Mouse (Mus musculus) MEL (cell line): Measurements from ENCODE around the gene Taldo1. TPM values are rescaled to one million over a fixed set of nuclear protein-coding genes. Genes with fewer than 3 reads are reported as not detected.

ENCODE experiments used
- DNase-seq: peaks from one replicate; pipeline ENCODE4 v3.0.0; 2011; ENCODE audit warnings: low read depth, low spot score
- H3K27ac ChIP-seq: 2 replicates; pipeline ENCODE4 v1.5.1; 2012; ENCODE audit warnings: low read depth, mild to moderate bottlenecking, control low read depth, low read length, moderate library complexity; ENCODE audit not compliant: control insufficient read depth
- H3K27me3 ChIP-seq, 2 experiments: fragments of 150-350 bp in 1 of 2; sonication (generic) in 1 of 2; 2 replicates each; pipeline ENCODE4 v1.6.1; 2012; ENCODE audit warnings: low read length in 2 of 2, mild to moderate bottlenecking in 2 of 2, improper control_type of control experiment in 1 of 2, moderate library complexity in 1 of 2; ENCODE audit not compliant: insufficient read depth in 2 of 2, control insufficient read depth in 1 of 2
- H3K36me3 ChIP-seq, 2 experiments: 2 replicates each; pipeline ENCODE4 v1.6.1; 2012 to 2014; ENCODE audit warnings: low read length in 2 of 2, improper control_type of control experiment in 1 of 2, inconsistent platforms in 1 of 2, mild to moderate bottlenecking in 1 of 2; ENCODE audit not compliant: insufficient read depth in 2 of 2, control insufficient read depth in 1 of 2
- H3K4me1 ChIP-seq, 2 experiments: fragments of 150-350 bp in 1 of 2; sonication (generic) in 1 of 2; 2 replicates each; pipeline ENCODE4 v1.6.1; 2012; ENCODE audit warnings: low read length in 2 of 2, improper control_type of control experiment in 1 of 2, mild to moderate bottlenecking in 1 of 2; ENCODE audit not compliant: insufficient read depth in 2 of 2, control insufficient read depth in 1 of 2
- H3K4me3 ChIP-seq, 2 experiments: fragments of 150-350 bp in 1 of 2; sonication (generic) in 1 of 2; 2 replicates each; pipeline ENCODE4 v1.5.1; 2012; ENCODE audit warnings: low read depth in 2 of 2, low read length in 2 of 2, mild to moderate bottlenecking in 2 of 2, moderate library complexity in 2 of 2, control low read depth in 1 of 2, improper control_type of control experiment in 1 of 2; ENCODE audit not compliant: control insufficient read depth in 1 of 2, insufficient read depth in 1 of 2
- H3K79me2 ChIP-seq: 2 replicates; pipeline ENCODE4 v1.6.1; 2012; ENCODE audit warnings: mild to moderate bottlenecking, low read length, moderate library complexity; ENCODE audit not compliant: control insufficient read depth, poor library complexity, insufficient read depth
- H3K9ac ChIP-seq: 2 replicates; pipeline ENCODE4 v1.6.1; 2012; ENCODE audit warnings: low read depth, mild to moderate bottlenecking, control low read depth, low read length, moderate library complexity; ENCODE audit not compliant: control insufficient read depth, poor library complexity, severe bottlenecking
- H3K9me3 ChIP-seq: fragments of 150-350 bp; sonication (generic); replicated peaks from 2 replicates; pipeline ENCODE4 v1.6.1; 2012; ENCODE audit warnings: mild to moderate bottlenecking, low read length, improper control_type of control experiment, moderate library complexity; ENCODE audit not compliant: insufficient read depth
- POLR2A ChIP-seq, 2 experiments: IDR thresholded peaks; 2 replicates each; pipeline ENCODE4 v1.6.1; 2011 to 2012; ENCODE audit warnings: low read length in 2 of 2, mild to moderate bottlenecking in 2 of 2, control low read depth in 1 of 2, improper control_type of control experiment in 1 of 2, low read depth in 1 of 2, moderate library complexity in 1 of 2; ENCODE audit not compliant: control insufficient read depth in 1 of 2, insufficient read depth in 1 of 2, poor library complexity in 1 of 2
- POLR2AphosphoS2 ChIP-seq: IDR thresholded peaks from 2 replicates; pipeline ENCODE4 v1.6.1; 2011; ENCODE audit warnings: low read length, improper control_type of control experiment
- RCOR1 ChIP-seq: IDR thresholded peaks from 2 replicates; pipeline ENCODE4 v1.6.1; 2012; ENCODE audit warnings: low read depth, mild to moderate bottlenecking, inconsistent platforms, low read length, improper control_type of control experiment
- TCF12 ChIP-seq: IDR thresholded peaks from 2 replicates; pipeline ENCODE4 v1.6.1; 2014; ENCODE audit warnings: low read depth, mild to moderate bottlenecking, inconsistent platforms, low read length, improper control_type of control experiment, moderate library complexity
- polyA plus RNA-seq, 2 experiments: library from polyadenylated mRNA; stranded (reverse) in 1 of 2; unstranded in 1 of 2; fragments of >175 nt in 1 of 2; fragments of >200 nt in 1 of 2; gene quantifications; 2 replicates each; pipeline versions ENCODE4 v1.2.1 to v1.2.4; 2012; ENCODE audit warnings: low replicate concordance in 2 of 2, low read depth in 1 of 2; ENCODE audit not compliant: insufficient read length in 2 of 2, insufficient read depth in 1 of 2, missing spikeins in 1 of 2
- total RNA-seq: library from RNA; depleted of rRNA; stranded (reverse); fragments of 300-350 nt; gene quantifications from 2 replicates; pipeline ENCODE4 v1.2.3, GENCODE M21; 2012; rRNA removed

Taldo1 gene
- total and polyA plus RNA-seq, 3 experiments = 298 to 415 TPM; not detected in 1

- no peak overlapping the region for H3K9ac ChIP-seq
- peaks cover 15 to 19% of the 10 kb centered on the region in 2 experiments for H3K36me3 ChIP-seq
- peaks cover 0 to 26% of the 10 kb centered on the region in 2 experiments; a peak in 2 of 4 replicates for H3K4me1 ChIP-seq
- no peaks in the 10 kb centered on the region for H3K27me3 ChIP-seq
- H3K79me2 ChIP-seq = peaks cover 25% of the 10 kb centered on the region
- no peak overlapping the region for H3K4me3 ChIP-seq
- no peaks in the 10 kb centered on the region for H3K9me3 ChIP-seq
- peak; percentile 47 to 73; a peak in 3 of 4 replicates for TF ChIP-seq POLR2A (IDR thresholded peaks at IDR 0.05; ENCODE audit: control insufficient read depth in 1 of 2, insufficient read depth in 1 of 2, low read depth in 1 of 2, low read length in 2 of 2, poor library complexity in 1 of 2)
- peak; percentile 12; the same call in 1 of the 2 replicates for TF ChIP-seq RCOR1
- TF ChIP-seq POLR2AphosphoS2 = peak; percentile 82; the same call in 1 of the 2 replicates
- TF ChIP-seq TCF12 = no peak
- DNase-seq = peak; percentile 61
- no peak overlapping the region for H3K27ac ChIP-seq
Observed at GRCm38 (mm10) chr7:141451928-141452327, 59.9 kb downstream of the Taldo1 start.

Other genes with a start within 250 kb of the Taldo1 start
- gene Rnh1, start 219.3 kb upstream of the Taldo1 start, total RNA-seq = 69.6 and 71.4 TPM in 2 replicates
- 10 to 100 TPM in 1 of 2 experiments, not detected in 1; 94.5 TPM for gene Rnh1, start 219.3 kb upstream of the Taldo1 start, polyA plus RNA-seq
- 137 and 183 TPM in 2 replicates for gene Hras, start 198.2 kb upstream of the Taldo1 start, total RNA-seq
- gene Hras, start 198.2 kb upstream of the Taldo1 start, polyA plus RNA-seq = 100 to 1,000 TPM in 1 of 2 experiments, not detected in 1; 149 TPM
- 1.0 and 1.6 TPM in 2 replicates for gene Lrrc56, start 198.0 kb upstream of the Taldo1 start, total RNA-seq
- gene Lrrc56, start 198.0 kb upstream of the Taldo1 start, polyA plus RNA-seq = 1 to 10 TPM in 1 of 2 experiments, not detected in 1; 5.5 TPM
- gene Lmntd2, start 178.1 kb upstream of the Taldo1 start, total RNA-seq = not detected in 2 replicates
- under 1 TPM in 1 of 2 experiments, not detected in 1; 0.43 TPM for gene Lmntd2, start 178.1 kb upstream of the Taldo1 start, polyA plus RNA-seq
- 7.0 and 7.6 TPM in 2 replicates for gene Rassf7, start 176.3 kb upstream of the Taldo1 start, total RNA-seq
- gene Rassf7, start 176.3 kb upstream of the Taldo1 start, polyA plus RNA-seq = 1 to 10 TPM in 1 of 2 experiments, not detected in 1; 9.5 TPM
- gene Phrf1, start 163.4 kb upstream of the Taldo1 start, total RNA-seq = 65.0 and 66.1 TPM in 2 replicates
- gene Phrf1, start 163.4 kb upstream of the Taldo1 start, polyA plus RNA-seq = 1,000 to 10,000 TPM in 1 of 2 experiments, 10 to 100 TPM in 1; 91.2 to 1,029 TPM
- 0.52 and 1.9 TPM in 2 replicates for gene Irf7, start 125.7 kb upstream of the Taldo1 start, total RNA-seq
- gene Irf7, start 125.7 kb upstream of the Taldo1 start, polyA plus RNA-seq = 1 to 10 TPM in 1 of 2 experiments, not detected in 1; 2.0 TPM
- gene Cdhr5, start 115.4 kb upstream of the Taldo1 start, total RNA-seq = not detected in 2 replicates
- gene Cdhr5, start 115.4 kb upstream of the Taldo1 start, polyA plus RNA-seq = not detected
- not detected in 2 replicates for gene Sct, start 113.1 kb upstream of the Taldo1 start, total RNA-seq
- not detected for gene Sct, start 113.1 kb upstream of the Taldo1 start, polyA plus RNA-seq
- gene Drd4, start 100.2 kb upstream of the Taldo1 start, total RNA-seq = not detected in 2 replicates
- not detected for gene Drd4, start 100.2 kb upstream of the Taldo1 start, polyA plus RNA-seq
- 9.8 and 13.2 TPM in 2 replicates for gene Deaf1, start 64.5 kb upstream of the Taldo1 start, total RNA-seq
- 10 to 100 TPM in 1 of 2 experiments, not detected in 1; 91.1 TPM for gene Deaf1, start 64.5 kb upstream of the Taldo1 start, polyA plus RNA-seq
- gene Tmem80, start 64.5 kb upstream of the Taldo1 start, total RNA-seq = 12.2 and 12.3 TPM in 2 replicates
- 10 to 100 TPM in 1 of 2 experiments, not detected in 1; 27.7 TPM for gene Tmem80, start 64.5 kb upstream of the Taldo1 start, polyA plus RNA-seq
- gene Eps8l2, start 53.3 kb upstream of the Taldo1 start, total RNA-seq = 0.46 TPM in 1 of 2 replicates, not detected in the other
- under 1 TPM in 1 of 2 experiments, not detected in 1; 0.10 TPM for gene Eps8l2, start 53.3 kb upstream of the Taldo1 start, polyA plus RNA-seq
- 21.0 and 21.6 TPM in 2 replicates for gene Gatd1, start 21.9 kb downstream of the Taldo1 start, total RNA-seq
- gene Gatd1, start 21.9 kb downstream of the Taldo1 start, polyA plus RNA-seq = 10 to 100 TPM in 1 of 2 experiments, not detected in 1; 35.9 TPM
- not detected in 2 replicates for gene Cend1, start 37.3 kb downstream of the Taldo1 start, total RNA-seq
- not detected for gene Cend1, start 37.3 kb downstream of the Taldo1 start, polyA plus RNA-seq
- 17.7 and 23.8 TPM in 2 replicates for gene Slc25a22, start 45.7 kb downstream of the Taldo1 start, total RNA-seq
- gene Slc25a22, start 45.7 kb downstream of the Taldo1 start, polyA plus RNA-seq = 10 to 100 TPM in 1 of 2 experiments, not detected in 1; 46.0 TPM
- 5.0 and 6.4 TPM in 2 replicates for gene Pidd1, start 51.8 kb downstream of the Taldo1 start, total RNA-seq
- 10 to 100 TPM in 1 of 2 experiments, not detected in 1; 27.2 TPM for gene Pidd1, start 51.8 kb downstream of the Taldo1 start, polyA plus RNA-seq
- gene Rplp2, start 55.2 kb downstream of the Taldo1 start, total RNA-seq = 3,188 and 3,690 TPM in 2 replicates
- gene Rplp2, start 55.2 kb downstream of the Taldo1 start, polyA plus RNA-seq = 1,000 to 10,000 TPM in 1 of 2 experiments, not detected in 1; 3,503 TPM
- 8.3 and 9.9 TPM in 2 replicates for gene Pnpla2, start 63.0 kb downstream of the Taldo1 start, total RNA-seq
- gene Pnpla2, start 63.0 kb downstream of the Taldo1 start, polyA plus RNA-seq = 10 to 100 TPM in 1 of 2 experiments, not detected in 1; 38.6 TPM
- 0.59 and 0.73 TPM in 2 replicates for gene Cracr2b, start 68.9 kb downstream of the Taldo1 start, total RNA-seq
- gene Cracr2b, start 68.9 kb downstream of the Taldo1 start, polyA plus RNA-seq = 1 to 10 TPM in 1 of 2 experiments, not detected in 1; 6.9 TPM
- gene Cd151, start 75.2 kb downstream of the Taldo1 start, total RNA-seq = 38.9 and 40.6 TPM in 2 replicates
- 10 to 100 TPM in 1 of 2 experiments, not detected in 1; 86.6 TPM for gene Cd151, start 75.2 kb downstream of the Taldo1 start, polyA plus RNA-seq
- gene Polr2l, start 82.9 kb downstream of the Taldo1 start, total RNA-seq = 110 and 114 TPM in 2 replicates
- 10 to 100 TPM in 1 of 2 experiments, not detected in 1; 82.4 TPM for gene Polr2l, start 82.9 kb downstream of the Taldo1 start, polyA plus RNA-seq
- 82.5 and 110 TPM in 2 replicates for gene Tspan4, start 83.0 kb downstream of the Taldo1 start, total RNA-seq
- gene Tspan4, start 83.0 kb downstream of the Taldo1 start, polyA plus RNA-seq = 10 to 100 TPM in 1 of 2 experiments, not detected in 1; 97.9 TPM
- gene Chid1, start 147.7 kb downstream of the Taldo1 start, total RNA-seq = 36.1 and 36.3 TPM in 2 replicates
- 10 to 100 TPM in 1 of 2 experiments, not detected in 1; 46.7 TPM for gene Chid1, start 147.7 kb downstream of the Taldo1 start, polyA plus RNA-seq
- gene Ap2a2, start 170.0 kb downstream of the Taldo1 start, total RNA-seq = 59.5 and 60.6 TPM in 2 replicates
- gene Ap2a2, start 170.0 kb downstream of the Taldo1 start, polyA plus RNA-seq = 10 to 100 TPM; 34.7 to 67.9 TPM